Mouse (Mus musculus) forebrain, postnatal 0 days (tissue): ENCODE data around the gene Zdhhc14. TPM values are rescaled to one million over a fixed set of nuclear protein-coding genes. Genes with fewer than 3 reads are reported as not detected.

Source experiments
- ATAC-seq: fragments of 200-750 bp; cut with Nextera tagmentation; 2 replicates; pipeline ENCODE4 v1.8.0; 2017; ENCODE audit warnings: mild to moderate bottlenecking, moderate library complexity
- DNase-seq: peaks from one replicate; pipeline ENCODE4 v3.0.0-alpha.2; 2015
- H3K27ac ChIP-seq: fragments of 300-500 bp; sonication (generic); 2 replicates; pipeline ENCODE4 v1.5.1; 2014; ENCODE audit warnings: low read depth, mild to moderate bottlenecking, antibody characterized with exemption, low read length, moderate library complexity, mixed read lengths
- H3K27me3 ChIP-seq: fragments of 300-500 bp; sonication (generic); 2 replicates; pipeline ENCODE4 v1.6.1; 2014; ENCODE audit warnings: mild to moderate bottlenecking, low read length, mixed read lengths; ENCODE audit not compliant: insufficient read depth
- H3K36me3 ChIP-seq: fragments of 300-500 bp; sonication (generic); 2 replicates; pipeline ENCODE4 v1.6.1; 2014; ENCODE audit warnings: mild to moderate bottlenecking, moderate library complexity; ENCODE audit not compliant: insufficient read depth
- H3K4me1 ChIP-seq: fragments of 300-500 bp; sonication (generic); 2 replicates; pipeline ENCODE4 v1.6.1; 2014; ENCODE audit warnings: antibody characterized with exemption; ENCODE audit not compliant: insufficient read depth
- H3K4me2 ChIP-seq: fragments of 300-500 bp; sonication (generic); 2 replicates; pipeline ENCODE4 v1.6.1; 2014; ENCODE audit warnings: low read depth, mild to moderate bottlenecking, moderate library complexity
- H3K4me3 ChIP-seq: fragments of 300-500 bp; sonication (generic); 2 replicates; pipeline ENCODE4 v1.5.1; 2014; ENCODE audit warnings: low read depth, low read length, mixed read lengths
- H3K9ac ChIP-seq: fragments of 300-500 bp; sonication (generic); 2 replicates; pipeline ENCODE4 v1.6.1; 2014; ENCODE audit warnings: mild to moderate bottlenecking
- H3K9me3 ChIP-seq: fragments of 300-500 bp; sonication (generic); 2 replicates; pipeline ENCODE4 v1.6.1; 2016; ENCODE audit warnings: low read length
- CTCF ChIP-seq: sonication (generic); IDR thresholded peaks from 2 replicates; pipeline ENCODE4 v1.5.1; 2016; ENCODE audit warnings: antibody characterized with exemption, control low read depth, low read depth
- WGBS: fragments of 180-500 bp; shearing (Covaris S2); extraction: QIAGEN DNeasy Blood & Tissue Kit; methylation state at CpG from one replicate; pipeline ENCODE4 v1.1.7; 2014; 5-methylcytosine and 5-hydroxymethylcytosine counted together
- polyA plus RNA-seq: library from polyadenylated mRNA; unstranded; fragments of >200 nt; fragmentation: Nextera tagmentation; extraction: Ambion mirVana; gene quantifications from 2 replicates; pipeline ENCODE4 v1.2.1, GENCODE M21; 2015
- total RNA-seq: library from RNA; depleted of rRNA; stranded (reverse); fragments of >200 nt; gene quantifications from 2 replicates; pipeline ENCODE4 v1.2.3, GENCODE M21; 2014

Gene Zdhhc14
- total and polyA plus RNA-seq, 2 experiments from 2014 or later: 9.9 to 16.7 TPM

DNA sequence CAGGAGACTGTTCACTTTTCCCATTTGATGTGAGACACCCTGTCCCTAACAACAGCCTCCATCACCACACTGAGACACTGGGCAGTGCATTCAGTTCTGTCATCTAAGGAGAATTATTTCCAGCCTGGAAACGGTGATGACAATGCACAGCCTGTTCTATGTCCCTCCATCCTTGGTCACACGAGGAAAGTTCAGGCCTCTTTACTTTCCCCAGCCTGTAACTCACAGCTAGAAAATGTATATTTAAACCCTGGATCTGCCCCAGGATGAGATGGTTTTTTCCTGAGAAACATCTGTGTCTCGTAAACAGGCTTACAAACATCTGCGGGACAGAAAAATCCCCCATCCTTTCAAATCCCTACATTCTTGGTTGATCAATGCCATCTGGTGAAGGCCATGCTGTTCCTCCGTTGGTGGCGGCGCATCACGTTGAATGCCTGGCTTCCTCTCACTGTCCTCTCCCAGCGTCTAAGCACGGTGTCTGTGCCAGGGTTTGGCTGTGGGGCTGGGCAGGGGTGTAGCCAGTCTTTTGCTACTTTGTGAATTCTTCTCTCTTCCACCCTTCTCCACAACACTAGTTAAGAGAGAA, 231.3 kb downstream of the Zdhhc14 start:
- Histone ChIP-seq H3K4me1 (0 out of 2 replicates have a peak, but pooled peaks cover 3% of the 10 kb centered on the region), H3K27me3 (no peaks in the 10 kb centered on the region), H3K9ac (no peak overlapping the region), H3K9me3 (peaks cover 5% of the 10 kb centered on the region; the same call in 1 of the 2 replicates), H3K36me3 (no peaks in the 10 kb centered on the region), H3K4me3 (no peak overlapping the region), H3K27ac (no peak overlapping the region), H3K4me2 (no peak overlapping the region)
- no peak for ATAC-seq
- DNase-seq: no peak
- 79% methylated on average over 10 of the region's 10 CpGs for WGBS
- no peak for TF ChIP-seq CTCF

- no peak for ATAC-seq
- H3K4me3 ChIP-seq: no peak overlapping the region
- 0 out of 2 replicates have a peak, but pooled peaks cover 3% of the 10 kb centered on the region for H3K36me3 ChIP-seq
- no peak overlapping the region for H3K9ac ChIP-seq
- no peaks in the 10 kb centered on the region for H3K27me3 ChIP-seq
- no peak overlapping the region for H3K4me2 ChIP-seq
- WGBS: 49% methylated on average over 4 of the region's 4 CpGs
- DNase-seq: no peak
- H3K9me3 ChIP-seq: no peaks in the 10 kb centered on the region
- H3K27ac ChIP-seq: no peak overlapping the region
- TF ChIP-seq CTCF: peak; percentile 22
- H3K4me1 ChIP-seq: no peaks in the 10 kb centered on the region
These were observed 237.3 kb downstream of the Zdhhc14 start for GRCm38 (mm10) chr17:5729587-5730125.

DNA sequence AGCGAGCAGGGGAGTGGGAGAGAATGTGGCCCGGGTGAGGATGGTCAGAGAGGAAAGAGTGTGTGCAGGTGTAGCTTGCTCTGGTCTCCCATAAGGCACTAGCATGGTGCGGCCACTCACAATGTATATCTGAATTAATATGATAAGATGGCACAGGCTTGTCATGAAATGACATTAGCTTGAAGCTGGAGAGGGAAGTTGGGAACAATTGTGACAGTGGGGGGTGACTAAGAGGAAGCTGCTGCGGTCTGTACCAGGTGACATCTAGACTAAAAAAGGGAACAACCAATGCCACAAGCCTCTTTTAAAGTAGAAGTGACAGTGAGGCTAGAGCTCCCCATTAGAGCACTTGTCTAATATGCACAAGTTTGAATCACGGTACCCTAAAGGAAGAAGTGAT, 238.2 kb downstream of the Zdhhc14 start:
- no peak overlapping the region for H3K9ac ChIP-seq
- ATAC-seq: no peak
- H3K27me3 ChIP-seq: no peaks in the 10 kb centered on the region
- no peak overlapping the region for H3K27ac ChIP-seq
- DNase-seq: no peak
- no peak overlapping the region for H3K4me2 ChIP-seq
- 0 out of 2 replicates have a peak, but pooled peaks cover 3% of the 10 kb centered on the region for H3K36me3 ChIP-seq
- no peak overlapping the region for H3K4me3 ChIP-seq
- no peaks in the 10 kb centered on the region for H3K9me3 ChIP-seq
- no peak for TF ChIP-seq CTCF
- H3K4me1 ChIP-seq: no peaks in the 10 kb centered on the region
- WGBS: 90% methylated on average over 5 of the region's 5 CpGs

DNA sequence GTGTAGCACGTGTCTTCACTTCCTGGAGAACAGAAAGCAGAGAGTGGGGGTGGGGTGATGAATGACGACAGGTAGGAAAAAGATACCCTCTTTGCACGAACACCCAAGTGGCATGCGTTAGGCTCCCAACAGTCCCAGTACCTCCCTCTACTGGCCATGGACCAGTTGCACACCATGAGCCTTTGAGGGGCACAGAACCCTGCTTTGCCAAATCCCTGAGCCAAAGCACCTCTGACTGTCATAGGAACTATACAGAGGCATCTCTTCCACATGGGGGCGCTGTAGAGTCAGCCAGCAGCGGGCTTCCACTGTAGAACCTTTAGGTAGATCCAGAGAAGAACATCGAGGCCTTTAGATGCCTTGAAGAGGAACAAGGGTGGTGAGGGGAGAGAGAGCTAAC, 241.0 kb downstream of the Zdhhc14 start:
- peak; percentile 63 for TF ChIP-seq CTCF
- H3K27ac ChIP-seq: no peak overlapping the region
- no peaks in the 10 kb centered on the region for H3K9me3 ChIP-seq
- 0 out of 2 replicates have a peak, but pooled peaks cover 3% of the 10 kb centered on the region for H3K36me3 ChIP-seq
- WGBS: 27% methylated on average over 7 of the region's 7 CpGs
- H3K4me1 ChIP-seq: no peaks in the 10 kb centered on the region
- H3K27me3 ChIP-seq: no peaks in the 10 kb centered on the region
- DNase-seq (peak; percentile 39), ATAC-seq (peak; percentile 65)
- H3K9ac ChIP-seq: no peak overlapping the region
- no peak overlapping the region for H3K4me3 ChIP-seq
- no peak overlapping the region for H3K4me2 ChIP-seq

DNA sequence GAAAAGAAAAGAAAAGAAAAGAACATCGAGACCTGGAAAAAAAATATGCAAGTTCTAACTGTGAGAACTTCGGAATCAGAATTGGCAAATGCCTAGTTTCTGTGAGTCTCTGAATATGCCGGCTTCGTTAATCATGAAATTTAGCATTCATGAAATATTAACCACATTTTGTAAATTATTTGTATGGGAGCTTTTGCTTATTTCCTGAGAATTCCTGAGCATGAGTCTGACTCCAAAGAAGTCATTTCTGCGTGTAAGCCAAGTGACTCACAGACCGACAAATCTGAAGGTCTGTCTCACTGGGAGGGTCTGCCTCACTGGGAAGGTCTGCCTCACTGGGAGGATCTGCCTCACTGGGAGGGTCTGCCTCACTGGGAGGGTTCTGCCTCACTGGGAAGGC, 248.7 kb downstream of the Zdhhc14 start:
- ATAC-seq: no peak
- no peaks in the 10 kb centered on the region for H3K36me3 ChIP-seq
- H3K27me3 ChIP-seq: no peaks in the 10 kb centered on the region
- TF ChIP-seq CTCF: no peak
- no peak for DNase-seq
- H3K4me1 ChIP-seq: no peaks in the 10 kb centered on the region
- no peak overlapping the region for H3K27ac ChIP-seq
- 81% methylated on average over 6 of the region's 6 CpGs for WGBS
- no peak overlapping the region for H3K9ac ChIP-seq
- H3K4me2 ChIP-seq: no peak overlapping the region
- H3K9me3 ChIP-seq: no peaks in the 10 kb centered on the region
- H3K4me3 ChIP-seq: no peak overlapping the region

- DNase-seq: no peak
- TF ChIP-seq CTCF: no peak
- Histone ChIP-seq H3K36me3 (no peaks in the 10 kb centered on the region), H3K4me2 (no peak overlapping the region), H3K4me1 (no peaks in the 10 kb centered on the region), H3K9me3 (no peaks in the 10 kb centered on the region), H3K27ac (no peak overlapping the region), H3K9ac (no peak overlapping the region), H3K4me3 (no peak overlapping the region), H3K27me3 (no peaks in the 10 kb centered on the region)
- 92% methylated on average over 5 of the region's 5 CpGs for WGBS
- no peak for ATAC-seq
These were observed 251.7 kb downstream of the Zdhhc14 start for GRCm38 (mm10) chr17:5744016-5744415.

DNA sequence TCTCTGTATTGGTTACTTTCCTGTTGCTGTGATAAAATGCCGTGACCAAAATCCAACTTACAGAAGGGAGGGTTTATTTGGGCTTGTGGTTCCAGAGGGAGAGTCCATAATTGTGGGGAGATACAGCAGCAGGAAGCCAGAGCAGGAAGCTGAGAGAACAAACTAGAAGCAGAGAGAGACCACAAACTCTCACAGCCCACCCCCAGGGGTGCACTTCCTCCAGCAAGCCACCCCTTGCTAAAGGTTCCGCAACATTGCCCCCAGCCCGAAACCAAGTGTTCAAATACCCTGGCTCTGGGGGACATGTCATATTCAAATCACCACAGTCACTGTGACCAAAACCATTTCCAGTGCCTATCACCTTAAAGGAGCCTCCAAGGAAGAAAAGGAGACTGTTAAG, 254.0 kb downstream of the Zdhhc14 start:
- no peak for TF ChIP-seq CTCF
- 91% methylated on average over 3 of the region's 3 CpGs for WGBS
- Histone ChIP-seq H3K4me3 (no peak overlapping the region), H3K27ac (no peak overlapping the region), H3K4me2 (no peak overlapping the region), H3K9me3 (no peaks in the 10 kb centered on the region), H3K9ac (no peak overlapping the region), H3K27me3 (no peaks in the 10 kb centered on the region), H3K36me3 (no peaks in the 10 kb centered on the region), H3K4me1 (no peaks in the 10 kb centered on the region)
- DNase-seq: no peak
- no peak for ATAC-seq
